Mouse (Mus musculus) erythroblast, embryonic 14.5 days (primary cell): ENCODE results near the gene Timm22. TPM values are rescaled to one million over a fixed set of nuclear protein-coding genes. Genes with fewer than 3 reads are reported as not detected.

Experiments
- H3K27me3 ChIP-seq: 2 replicates; pipeline ENCODE4 v1.6.1; 2012; ENCODE audit warnings: inconsistent platforms; ENCODE audit not compliant: control insufficient read depth
- H3K36me3 ChIP-seq: 2 replicates; pipeline ENCODE4 v1.6.1; 2012; ENCODE audit warnings: mild to moderate bottlenecking, inconsistent platforms; ENCODE audit not compliant: control insufficient read depth
- H3K4me1 ChIP-seq: 2 replicates; pipeline ENCODE4 v1.6.1; 2012; ENCODE audit warnings: inconsistent platforms; ENCODE audit not compliant: control insufficient read depth
- H3K4me3 ChIP-seq: replicated peaks from 2 replicates; pipeline ENCODE3; 2012; ENCODE audit warnings: moderate library complexity, mild to moderate bottlenecking, inconsistent platforms
- H3K9me3 ChIP-seq: 2 replicates; pipeline ENCODE4 v1.6.1; 2012; ENCODE audit warnings: low read length, inconsistent platforms, mixed read lengths; ENCODE audit not compliant: control insufficient read depth
- GATA1 ChIP-seq: IDR thresholded peaks from 2 replicates; pipeline ENCODE4 v1.6.1; 2012; ENCODE audit warnings: low read length, inconsistent platforms, mixed read lengths
- TAL1 ChIP-seq: IDR thresholded peaks from 3 replicates; pipeline ENCODE4 v1.6.1; 2012; ENCODE audit warnings: low read length, inconsistent platforms, mixed read lengths
- polyA plus RNA-seq: library from polyadenylated mRNA; stranded (reverse); fragments of >175 nt; gene quantifications from 2 replicates; pipeline ENCODE4 v1.2.3, GENCODE M21; 2012

The Timm22 gene
- polyA plus RNA-seq, 1 experiment, result 0.77 TPM

GRCm38 (mm10) chr11:76419179-76419578, 12.4 kb downstream of the Timm22 start:
- H3K36me3 ChIP-seq, result peaks cover 41% of the 10 kb centered on the region
- H3K4me3 ChIP-seq, result no peak overlapping the region
- TF ChIP-seq TAL1 (no peak), GATA1 (no peak)
- H3K4me1 ChIP-seq, result no peaks in the 10 kb centered on the region
- H3K9me3 ChIP-seq, result no peaks in the 10 kb centered on the region
- H3K27me3 ChIP-seq, result no peaks in the 10 kb centered on the region

DNA sequence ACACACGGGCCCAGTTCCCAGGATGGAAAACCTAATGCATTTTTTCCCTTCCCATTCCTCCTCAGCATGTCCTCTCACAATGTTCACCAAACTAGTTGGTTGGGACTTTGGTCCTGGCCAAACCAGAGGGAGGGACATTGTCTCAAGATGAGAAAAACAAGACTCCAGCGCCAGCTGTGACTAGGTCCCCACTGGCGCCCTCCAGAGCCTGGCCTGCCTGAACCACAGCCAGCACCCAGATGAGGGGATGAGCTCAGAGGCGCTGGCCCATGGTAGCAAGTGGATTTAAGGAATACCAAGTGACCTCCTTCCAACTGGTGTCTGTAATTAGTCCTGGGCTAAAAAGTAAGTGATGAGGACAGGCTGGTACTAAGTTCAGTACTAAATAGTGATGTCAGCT, 14.1 kb downstream of the Timm22 start:
- Histone ChIP-seq H3K4me3 (no peak overlapping the region), H3K9me3 (no peaks in the 10 kb centered on the region), H3K4me1 (no peaks in the 10 kb centered on the region), H3K36me3 (peaks cover 24% of the 10 kb centered on the region), H3K27me3 (no peaks in the 10 kb centered on the region)
- TF ChIP-seq GATA1 (no peak), TAL1 (no peak)

GRCm38 (mm10) chr11:76425749-76426148, 19.0 kb downstream of the Timm22 start:
- H3K36me3 ChIP-seq, result no peaks in the 10 kb centered on the region
- H3K4me1 ChIP-seq, result no peaks in the 10 kb centered on the region
- no peaks in the 10 kb centered on the region for H3K27me3 ChIP-seq
- TF ChIP-seq TAL1, result no peak
- TF ChIP-seq GATA1, result no peak
- no peak overlapping the region for H3K4me3 ChIP-seq
- no peaks in the 10 kb centered on the region for H3K9me3 ChIP-seq

DNA sequence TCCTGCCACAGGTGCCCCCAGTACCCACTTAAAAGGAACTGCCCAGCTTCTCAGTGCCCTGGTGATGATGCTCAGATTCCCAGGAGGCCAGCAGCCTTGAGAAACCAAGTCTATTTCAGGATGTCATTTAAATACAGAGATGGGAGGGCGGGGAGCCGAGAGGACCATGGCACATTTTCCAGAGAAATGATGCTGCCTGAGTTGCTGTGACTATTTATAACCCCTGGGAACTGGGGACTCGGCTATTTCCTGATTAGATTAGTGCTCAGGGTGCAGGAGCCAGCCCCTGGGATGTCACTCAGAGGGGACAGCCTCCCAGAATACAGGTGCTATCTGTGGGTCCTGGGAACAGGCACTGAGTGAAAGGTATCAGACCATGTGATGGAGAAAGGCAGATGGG, 21.0 kb downstream of the Timm22 start:
- H3K4me3 ChIP-seq, result no peak overlapping the region
- TF ChIP-seq TAL1 (no peak), GATA1 (no peak)
- H3K4me1 ChIP-seq, result no peaks in the 10 kb centered on the region
- no peaks in the 10 kb centered on the region for H3K36me3 ChIP-seq
- no peaks in the 10 kb centered on the region for H3K9me3 ChIP-seq
- H3K27me3 ChIP-seq, result no peaks in the 10 kb centered on the region

DNA sequence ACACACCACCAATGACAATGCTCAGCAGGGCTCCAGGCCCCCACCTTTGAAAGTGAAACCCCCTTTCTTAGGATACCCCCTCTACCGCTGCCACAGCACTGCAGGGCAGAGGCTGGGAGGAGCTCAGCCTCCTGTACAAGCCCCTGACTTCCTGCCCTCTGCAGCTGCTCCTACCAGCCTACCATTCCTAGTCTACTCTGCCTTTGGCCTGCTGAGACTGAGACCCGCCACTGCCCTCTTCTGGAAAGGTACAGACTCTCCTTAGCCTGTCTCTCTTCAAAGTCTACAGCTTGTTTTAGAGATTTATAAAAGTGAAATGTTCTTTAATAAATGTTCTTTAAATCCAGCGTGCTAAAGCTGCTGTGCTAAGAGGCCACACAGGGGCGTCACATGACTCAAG, 22.3 kb downstream of the Timm22 start:
- H3K4me3 ChIP-seq, result no peak overlapping the region
- no peaks in the 10 kb centered on the region for H3K36me3 ChIP-seq
- no peaks in the 10 kb centered on the region for H3K27me3 ChIP-seq
- H3K9me3 ChIP-seq, result no peaks in the 10 kb centered on the region
- no peaks in the 10 kb centered on the region for H3K4me1 ChIP-seq
- TF ChIP-seq TAL1, result no peak
- no peak for TF ChIP-seq GATA1

DNA sequence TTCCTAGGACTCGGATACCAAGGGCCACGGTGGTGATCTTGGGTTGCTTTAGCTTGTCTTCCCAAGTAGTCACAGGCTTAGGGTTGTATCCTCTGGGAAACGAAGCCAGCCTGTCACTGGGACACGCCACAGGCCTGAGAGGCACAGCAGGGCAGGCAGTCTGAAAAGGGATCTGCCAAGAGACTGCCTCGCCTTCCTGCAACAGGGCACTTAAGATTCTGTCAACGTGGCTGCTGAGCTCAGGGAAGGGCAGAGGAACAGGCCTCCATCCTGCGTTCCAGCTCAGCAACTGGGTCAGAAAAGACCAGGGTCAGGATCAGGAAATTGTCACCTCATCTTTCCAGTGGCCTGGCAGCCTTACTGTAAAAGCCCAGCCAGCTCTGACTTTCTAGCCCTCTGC, 22.8 kb downstream of the Timm22 start:
- Histone ChIP-seq H3K9me3 (no peaks in the 10 kb centered on the region), H3K4me1 (no peaks in the 10 kb centered on the region), H3K36me3 (no peaks in the 10 kb centered on the region), H3K4me3 (no peak overlapping the region), H3K27me3 (no peaks in the 10 kb centered on the region)
- TF ChIP-seq TAL1 (no peak), GATA1 (no peak)

GRCm38 (mm10) chr11:76429966-76430631, 23.3 kb downstream of the Timm22 start:
- Histone ChIP-seq H3K4me1 (no peaks in the 10 kb centered on the region), H3K4me3 (no peak overlapping the region), H3K9me3 (no peaks in the 10 kb centered on the region), H3K27me3 (no peaks in the 10 kb centered on the region), H3K36me3 (no peaks in the 10 kb centered on the region)
- TF ChIP-seq GATA1, result no peak
- TF ChIP-seq TAL1, result no peak

GRCm38 (mm10) chr11:76436009-76436408, 29.3 kb downstream of the Timm22 start:
- TF ChIP-seq TAL1 (no peak), GATA1 (no peak)
- no peaks in the 10 kb centered on the region for H3K4me1 ChIP-seq
- H3K27me3 ChIP-seq, result peaks cover 19% of the 10 kb centered on the region
- H3K4me3 ChIP-seq, result no peak overlapping the region
- H3K36me3 ChIP-seq, result no peaks in the 10 kb centered on the region
- no peaks in the 10 kb centered on the region for H3K9me3 ChIP-seq

DNA sequence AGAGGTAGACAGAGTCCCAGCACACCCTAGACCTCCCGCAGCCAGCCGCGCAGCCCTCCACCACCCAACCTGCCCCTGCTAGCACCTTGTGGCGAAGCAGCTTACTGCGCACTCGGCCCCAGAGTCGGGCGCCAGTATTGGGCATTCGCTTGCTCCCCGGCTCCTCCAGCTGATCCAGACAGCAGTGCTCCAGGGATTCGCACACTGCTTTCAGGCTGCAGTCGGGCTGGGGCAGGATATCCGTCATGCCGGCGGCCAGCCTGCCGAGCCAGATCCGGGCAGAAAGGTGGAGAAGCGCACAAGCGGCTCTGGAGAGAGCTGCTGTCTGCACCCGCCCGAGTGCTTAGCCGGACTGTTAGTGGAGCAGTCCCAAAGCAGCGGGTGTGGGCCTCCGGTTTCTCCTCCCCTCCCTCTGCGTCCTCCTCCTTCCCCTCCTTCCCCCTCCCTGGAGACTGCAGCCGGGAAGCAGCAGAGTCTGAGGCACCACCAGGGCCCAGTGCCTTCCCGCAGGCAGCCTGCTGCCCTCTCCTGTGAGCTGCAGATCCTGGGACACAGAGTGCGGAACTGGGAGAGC, 30.2 kb downstream of the Timm22 start:
- Histone ChIP-seq H3K27me3 (peaks cover 19% of the 10 kb centered on the region), H3K9me3 (no peaks in the 10 kb centered on the region), H3K36me3 (no peaks in the 10 kb centered on the region), H3K4me1 (no peaks in the 10 kb centered on the region), H3K4me3 (no peak overlapping the region)
- TF ChIP-seq TAL1 (no peak), GATA1 (no peak)
